Mouse (Mus musculus) frontal cortex, postnatal 14 days (tissue): ENCODE results near the gene Rab6a.

Experiments
- DNase-seq, 2 experiments: peaks; one replicate each; pipeline ENCODE4 v3.0.0; 2022; ENCODE audit warnings: low spot score in 2 of 2

Gene Rab6a

DNA sequence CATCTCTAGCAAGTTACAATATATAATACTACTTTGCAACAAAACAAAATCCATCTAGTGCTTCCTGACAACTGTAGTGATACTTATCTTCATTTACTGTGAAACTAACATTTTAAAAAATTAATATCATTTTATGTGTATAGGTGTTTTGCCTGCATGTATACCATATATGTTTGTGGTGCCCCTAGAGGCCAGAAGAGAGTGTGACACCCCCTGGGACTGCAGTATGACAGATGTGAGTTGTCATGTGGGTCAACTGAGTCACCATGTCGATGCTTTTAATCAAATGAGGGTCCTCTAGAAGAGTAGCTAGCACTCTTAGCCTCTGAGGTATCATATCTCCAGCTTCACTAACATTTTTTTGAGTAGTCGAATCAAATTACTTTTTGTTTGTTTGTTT, 15.1 kb downstream of the Rab6a start:
- DNase-seq = no peak

DNA sequence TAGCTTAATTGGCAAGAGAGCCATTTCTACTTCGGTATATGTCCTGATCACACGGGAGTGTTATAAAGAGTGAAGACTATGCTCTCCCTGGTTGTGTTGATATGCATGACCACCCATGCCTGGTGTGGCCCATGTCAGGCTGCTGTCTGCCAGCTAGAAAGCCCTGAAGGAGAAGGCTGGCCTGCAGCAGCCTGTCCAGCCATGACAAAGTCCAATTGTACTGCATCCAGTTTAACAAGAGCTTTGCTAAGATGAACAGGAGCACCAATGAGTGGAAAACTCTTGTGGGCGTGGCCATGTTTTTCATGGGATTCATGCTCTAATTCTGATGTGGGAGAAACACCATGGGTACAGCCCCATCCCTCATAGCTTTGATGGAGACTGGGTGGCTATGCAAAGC, 17.3 kb downstream of the Rab6a start:
- no peak for DNase-seq

DNA sequence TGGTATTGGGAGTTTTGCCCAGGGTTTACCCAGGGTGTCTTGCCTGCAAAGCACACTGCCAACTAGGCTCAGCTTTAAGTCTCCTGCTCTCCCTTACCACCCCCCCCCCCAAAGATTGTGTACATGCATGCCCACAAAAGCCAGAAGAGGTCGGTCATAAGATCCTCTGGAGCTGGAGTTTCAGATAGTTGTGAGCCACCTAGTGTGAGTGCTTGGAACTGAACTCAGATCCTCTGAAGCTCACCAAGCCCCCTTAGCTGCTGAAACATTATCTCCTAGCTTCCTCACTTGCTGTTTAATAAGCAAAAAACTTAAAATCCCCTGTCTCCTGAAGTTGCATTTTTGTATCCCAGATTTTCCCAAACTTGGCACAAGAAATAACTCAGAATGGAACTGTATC, 30.4 kb downstream of the Rab6a start:
- no peak for DNase-seq

DNA sequence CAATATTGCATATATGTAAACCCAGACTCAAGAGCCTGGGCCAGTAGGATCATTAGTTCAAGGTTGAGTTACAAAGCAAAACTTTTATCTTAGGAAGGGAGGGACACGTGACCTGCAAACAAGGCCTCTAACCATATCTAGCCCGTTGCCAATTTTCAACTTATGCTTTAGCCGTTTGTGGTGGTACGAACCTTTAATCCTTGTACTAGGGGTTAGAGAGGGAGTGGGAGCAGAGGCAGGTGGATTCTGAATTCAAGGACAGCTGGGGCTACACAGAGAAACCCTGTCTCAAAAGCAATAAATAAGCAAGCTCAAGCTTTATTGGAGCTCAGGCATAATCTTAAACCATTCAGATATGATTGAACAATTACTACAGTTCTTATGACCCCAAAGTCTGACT, 35.2 kb downstream of the Rab6a start:
- DNase-seq = no peak

DNA sequence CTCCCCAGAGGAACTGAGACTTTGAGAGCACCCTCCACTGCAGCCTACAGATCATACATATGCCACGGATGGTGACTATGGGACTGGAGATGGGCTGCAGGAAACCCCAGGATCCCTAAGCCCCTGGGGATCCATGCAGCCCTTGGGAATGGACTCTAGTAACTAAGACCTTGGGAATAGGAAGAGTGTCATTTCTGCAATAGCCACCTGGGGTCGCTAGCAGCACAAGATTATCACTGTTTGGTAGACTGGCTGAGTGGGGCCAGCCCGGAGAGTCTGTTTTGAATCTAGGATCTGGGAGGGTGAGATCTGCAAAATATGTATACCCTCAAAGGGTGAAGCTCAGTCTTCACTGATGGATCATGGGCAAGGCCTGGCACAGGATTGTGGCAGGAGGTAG, 37.9 kb downstream of the Rab6a start:
- DNase-seq = peak; percentile 64 to 75

DNA sequence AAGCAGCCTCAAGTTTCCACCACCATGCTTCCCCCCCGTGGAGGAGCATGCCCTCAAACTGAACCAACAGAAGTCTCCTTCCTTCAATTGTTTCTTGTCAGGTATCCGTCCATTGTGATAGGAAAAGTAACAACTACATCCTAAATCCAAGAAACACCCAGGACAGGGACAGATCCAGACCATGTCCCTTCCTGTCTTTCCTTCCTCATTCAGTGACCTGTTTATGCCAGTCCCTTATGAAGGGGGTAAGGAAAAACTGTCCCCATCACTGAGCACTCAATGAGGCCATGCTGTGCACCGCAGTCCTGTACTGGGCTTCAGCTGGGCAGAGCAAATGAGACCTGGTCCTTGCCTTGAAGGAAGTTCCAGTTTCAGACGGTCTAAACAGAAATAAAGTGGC, 41.9 kb downstream of the Rab6a start:
- DNase-seq = no peak

DNA sequence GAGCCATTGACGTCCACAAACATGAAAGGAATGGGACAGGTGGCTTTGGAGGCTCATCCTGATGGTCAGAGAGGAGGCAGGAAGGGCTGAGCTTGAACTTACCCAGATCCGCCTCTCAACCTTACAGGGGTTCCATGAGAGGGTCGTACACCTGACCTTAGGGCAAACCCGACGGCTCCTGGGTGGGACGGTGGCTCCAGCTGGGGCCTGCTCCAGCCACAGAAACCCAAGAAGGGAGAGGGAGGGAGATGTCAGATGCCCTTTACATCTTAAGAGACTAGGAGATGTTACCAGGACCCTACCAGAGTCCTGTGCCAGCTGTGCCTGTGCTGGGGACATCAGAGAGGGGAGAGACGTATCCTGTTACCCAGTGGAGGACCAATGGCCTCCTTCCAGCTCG, 42.6 kb downstream of the Rab6a start:
- DNase-seq = no peak

DNA sequence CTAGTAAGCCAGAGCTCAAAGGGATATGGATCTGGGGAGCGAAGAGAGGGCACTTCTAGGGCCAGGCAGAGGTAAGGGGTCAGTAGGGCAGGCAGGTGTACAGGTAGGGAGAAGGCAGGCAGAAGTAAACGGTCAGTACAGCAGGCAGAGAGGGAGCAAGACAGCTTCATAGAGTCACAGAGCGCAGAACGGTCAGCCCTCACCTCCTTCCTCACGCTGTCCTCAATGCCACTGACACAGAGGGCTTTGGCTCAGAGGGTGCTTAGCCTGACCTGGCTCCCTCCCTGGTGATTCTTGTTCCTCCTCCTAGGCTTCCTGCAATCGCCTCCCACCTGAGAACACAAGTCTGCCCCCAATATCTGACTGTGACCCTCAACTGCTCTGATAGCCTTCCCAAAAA, 43.2 kb downstream of the Rab6a start:
- no peak for DNase-seq

DNA sequence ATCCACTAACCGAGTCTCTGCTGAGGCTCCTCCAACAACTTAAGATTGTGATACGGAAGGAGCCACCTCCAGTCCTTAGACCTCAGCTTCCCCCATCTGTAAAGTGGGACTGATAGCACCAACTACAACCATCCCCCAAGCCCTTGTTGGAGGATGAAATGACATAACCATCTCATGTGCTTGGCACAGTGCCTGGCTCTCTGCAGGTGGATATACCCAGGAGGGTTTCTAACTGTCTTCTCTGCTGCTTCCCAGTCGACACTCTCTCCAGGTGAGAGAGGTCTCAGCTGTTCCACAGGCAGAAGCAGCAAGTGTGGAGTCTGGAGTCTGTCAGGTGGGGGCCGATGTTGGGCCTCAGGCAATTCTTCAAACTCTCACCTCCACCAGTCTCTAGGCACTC, 43.8 kb downstream of the Rab6a start:
- DNase-seq = no peak

DNA sequence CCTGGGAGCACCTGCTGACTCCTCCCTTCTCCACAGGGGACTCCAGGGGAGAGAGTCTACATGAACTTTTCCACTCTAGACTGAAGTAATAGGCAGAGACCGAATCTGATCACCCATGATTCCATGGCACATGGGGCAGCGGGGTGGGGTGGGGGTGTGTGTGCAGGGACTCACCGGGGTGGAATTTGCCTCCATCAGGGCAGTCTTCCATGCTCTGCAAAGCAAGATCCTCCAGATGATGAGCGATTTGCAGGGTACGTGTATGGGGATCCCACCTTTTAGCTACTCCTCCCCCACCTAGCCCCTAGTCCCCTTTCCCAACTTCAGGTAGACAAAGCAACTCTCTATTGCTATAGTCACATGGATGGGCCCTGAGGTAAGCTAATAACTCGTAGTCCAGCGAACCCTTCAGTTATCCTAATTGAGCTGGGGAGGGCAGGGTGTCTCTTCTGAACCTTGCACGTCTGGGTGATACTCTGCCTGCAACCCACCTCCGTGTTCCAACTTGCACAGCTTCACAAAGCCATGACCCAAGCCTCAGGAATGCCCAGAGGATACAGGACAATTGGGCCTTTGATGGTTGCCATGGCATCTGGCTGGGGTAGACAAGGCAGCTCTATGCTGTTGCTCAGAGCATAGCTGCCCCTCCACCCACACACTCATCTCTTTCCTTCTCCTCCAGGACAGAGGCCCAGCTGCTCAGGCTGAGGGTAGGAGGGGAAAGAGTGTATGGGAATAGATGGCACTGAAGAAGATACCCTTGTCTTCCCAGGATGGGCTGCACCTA, 46.5 kb downstream of the Rab6a start:
- peak in 1 of 2 experiments; percentile 62 for DNase-seq

DNA sequence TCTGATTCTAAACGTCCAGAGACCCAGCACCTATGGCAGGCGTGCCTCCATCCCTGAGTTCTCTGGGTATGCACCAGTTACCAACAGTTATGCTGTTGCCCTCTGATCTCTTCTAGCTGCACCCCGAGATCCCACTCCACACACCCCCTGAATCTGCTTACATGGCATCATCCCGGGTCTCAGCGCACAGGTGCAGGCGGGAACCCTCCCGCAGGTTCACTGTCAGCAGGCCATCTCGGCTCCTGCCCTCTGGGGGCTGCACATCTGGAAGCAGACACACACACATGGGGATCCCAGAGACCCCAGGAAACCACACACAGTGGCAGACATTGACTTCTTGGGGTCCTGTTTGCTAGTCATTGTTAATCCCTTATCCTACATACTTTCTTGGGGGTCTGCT, 47.2 kb downstream of the Rab6a start:
- DNase-seq = no peak

DNA sequence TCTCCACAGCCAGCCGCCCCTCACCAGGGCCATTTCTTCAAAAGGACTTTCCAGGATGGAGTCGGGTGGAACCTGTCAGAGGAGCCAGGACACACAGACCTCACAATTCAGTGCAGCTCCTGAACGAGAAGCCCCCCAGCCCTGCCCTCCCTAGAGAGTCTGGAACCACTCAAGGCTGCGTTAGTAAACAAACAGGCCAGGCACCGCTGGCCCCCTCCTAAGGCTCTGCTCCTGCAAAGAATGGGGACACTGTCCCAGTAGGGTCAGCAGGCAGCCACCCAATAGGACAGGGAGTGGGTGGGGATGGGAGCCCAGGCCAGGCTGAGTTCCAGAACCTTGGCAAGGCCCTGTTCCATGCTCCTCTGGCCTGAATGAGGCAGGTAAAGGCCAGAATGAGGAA, 49.5 kb downstream of the Rab6a start:
- DNase-seq = no peak

DNA sequence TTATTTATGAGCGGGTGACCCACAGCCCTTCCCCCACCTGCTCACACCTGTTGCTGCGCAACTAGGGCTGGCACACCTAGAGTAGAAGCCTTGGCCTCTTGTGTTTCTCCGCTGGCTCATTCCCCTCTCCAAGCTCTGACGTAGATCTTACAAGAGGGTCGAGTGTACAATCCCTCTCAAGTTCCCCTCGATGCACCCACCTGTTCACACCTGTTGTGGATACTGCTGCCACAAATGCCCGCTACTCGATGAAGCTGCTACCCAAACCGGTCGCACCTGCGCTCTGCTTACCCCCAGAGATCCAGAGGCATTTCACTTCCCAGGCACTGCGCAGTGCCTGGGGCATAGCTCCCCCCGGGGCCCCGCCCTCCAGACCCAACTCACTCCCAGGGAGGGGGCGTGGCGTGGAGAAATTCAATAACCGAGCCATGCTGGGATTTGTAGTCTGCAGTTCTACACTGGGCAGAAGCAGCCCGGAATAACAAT, 50.9 kb downstream of the Rab6a start:
- no peak for DNase-seq

DNA sequence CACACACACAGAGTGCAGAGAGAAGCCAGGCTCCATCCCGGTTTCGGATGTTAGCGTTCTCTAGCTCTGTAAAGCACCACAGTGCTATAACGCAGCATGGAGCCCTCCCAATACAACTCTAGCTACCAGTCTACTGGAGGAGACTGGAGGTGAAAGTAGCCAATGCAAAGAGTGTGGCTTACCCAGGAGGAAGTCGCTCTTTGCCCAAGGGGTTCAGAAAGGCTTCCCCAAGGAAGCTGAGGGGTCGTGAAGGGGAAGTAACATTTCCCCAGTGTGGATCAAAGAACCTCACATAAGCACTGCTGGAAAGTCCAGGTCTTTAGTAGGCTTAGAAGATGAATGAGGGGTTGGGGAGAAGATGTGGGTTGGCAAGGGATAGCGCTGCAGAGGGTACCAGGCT, 54.1 kb downstream of the Rab6a start:
- DNase-seq = no peak

DNA sequence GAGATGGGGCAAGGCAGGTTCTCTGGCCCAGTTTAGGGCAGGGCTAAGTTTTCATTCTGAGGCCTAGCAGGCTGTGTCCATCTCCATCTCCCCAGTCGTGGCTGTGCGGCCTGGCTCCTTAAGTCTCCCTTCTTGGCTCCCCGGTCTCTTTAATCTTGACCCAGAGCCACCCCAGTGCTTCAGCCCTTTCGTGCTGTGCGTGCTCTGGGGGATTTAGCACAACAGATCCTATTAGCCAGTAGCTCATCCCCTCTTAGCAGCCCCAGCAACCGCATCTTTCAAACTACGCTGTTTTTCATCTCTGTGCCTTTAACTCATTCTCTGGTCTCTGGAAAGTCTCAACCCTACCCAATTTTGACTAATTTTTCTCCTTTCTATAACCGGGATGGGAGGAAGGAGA, 55.0 kb downstream of the Rab6a start, which contains the start of gene Plekhb1:
Gene Plekhb1 (minus strand): TSS at position 184 of the 400 bp plus-strand sequence.
- DNase-seq = no peak

DNA sequence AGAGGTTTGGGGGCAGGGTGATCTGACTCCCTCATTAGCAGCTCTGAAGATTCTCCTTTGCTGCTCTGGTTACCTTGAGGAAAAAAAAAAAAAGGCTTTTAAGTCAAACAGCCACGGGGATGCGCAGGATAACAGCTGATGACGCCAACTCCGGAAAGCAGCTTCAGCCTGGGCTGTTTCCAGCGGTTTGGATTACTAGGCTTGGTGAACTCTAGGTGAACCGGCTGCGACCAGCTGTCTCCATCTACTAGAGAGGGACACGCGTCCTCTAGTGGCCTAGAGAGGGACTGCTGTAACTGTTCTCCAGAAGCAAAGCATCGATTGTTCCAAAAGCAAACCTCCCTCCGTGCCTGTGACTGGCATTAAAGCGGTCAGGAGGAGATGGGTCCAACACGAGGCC, 56.0 kb downstream of the Rab6a start:
- peak; percentile 86 to 87 for DNase-seq

DNA sequence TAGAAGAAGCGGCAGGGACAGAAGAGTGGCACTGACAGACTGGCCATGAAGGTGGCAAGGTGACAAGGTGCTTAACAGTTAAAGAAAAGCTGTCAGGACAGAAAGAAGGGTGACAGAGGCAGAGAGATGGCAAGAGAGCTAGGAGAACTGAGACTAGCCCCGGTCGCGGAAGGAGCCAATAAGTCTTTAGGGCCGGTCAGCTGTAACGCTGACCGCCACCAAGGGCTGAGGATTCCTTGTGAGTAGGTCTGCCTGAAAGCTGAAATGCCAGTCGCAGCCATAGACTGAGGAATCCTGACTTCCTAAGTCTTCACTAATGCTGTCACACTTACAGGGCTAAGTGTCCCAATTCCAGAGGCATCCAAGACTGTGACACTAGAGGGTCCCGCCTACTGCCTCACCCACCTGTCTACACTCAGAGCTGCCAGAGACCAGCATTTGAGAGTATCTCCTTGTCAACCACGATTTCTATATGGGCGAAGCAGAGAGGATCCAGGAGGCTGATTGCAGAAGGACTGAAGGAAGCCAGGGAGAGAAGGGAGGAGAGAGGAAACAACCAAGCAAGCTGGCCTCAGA, 56.6 kb downstream of the Rab6a start:
- DNase-seq = no peak

DNA sequence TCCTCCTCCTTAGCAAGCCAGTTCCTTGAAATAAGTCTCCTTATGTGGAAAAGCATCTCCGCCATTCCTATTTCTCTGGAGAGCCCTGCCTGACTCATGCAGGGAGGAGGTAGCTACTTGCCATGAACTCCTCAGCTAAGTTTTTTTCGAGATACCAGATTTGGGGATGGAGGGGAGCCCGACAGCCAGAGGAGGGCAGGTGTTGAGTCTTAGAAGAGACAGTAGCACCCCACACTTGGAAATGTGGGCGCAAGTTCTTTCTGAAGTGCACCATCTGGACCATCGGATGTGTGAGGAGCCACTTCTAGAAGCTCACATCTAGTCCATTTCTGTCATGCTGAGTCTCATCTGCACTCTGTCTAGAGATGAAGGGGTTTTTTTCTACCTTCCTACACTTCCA, 63.4 kb downstream of the Rab6a start:
- DNase-seq = peak in 1 of 2 experiments; percentile 47

DNA sequence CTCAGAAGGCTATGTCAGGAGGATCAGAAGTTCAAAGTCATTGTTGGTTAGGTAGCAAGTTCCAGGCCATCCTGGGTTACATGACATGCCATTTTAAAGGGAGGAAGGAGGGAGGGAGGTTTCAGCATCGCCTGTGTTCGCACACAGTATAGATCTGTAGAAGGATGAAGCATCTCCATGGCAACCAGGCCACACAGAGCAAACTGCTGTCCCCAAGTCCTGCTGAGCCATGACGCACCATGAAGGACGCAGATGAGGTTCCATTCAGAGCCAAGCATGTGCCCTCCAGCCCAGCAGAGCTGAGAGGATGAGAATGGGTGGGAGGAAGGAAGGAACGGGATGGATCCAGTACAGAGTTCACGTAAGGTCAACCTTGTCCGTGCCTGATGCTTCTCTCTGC, 66.2 kb downstream of the Rab6a start:
- no peak for DNase-seq

DNA sequence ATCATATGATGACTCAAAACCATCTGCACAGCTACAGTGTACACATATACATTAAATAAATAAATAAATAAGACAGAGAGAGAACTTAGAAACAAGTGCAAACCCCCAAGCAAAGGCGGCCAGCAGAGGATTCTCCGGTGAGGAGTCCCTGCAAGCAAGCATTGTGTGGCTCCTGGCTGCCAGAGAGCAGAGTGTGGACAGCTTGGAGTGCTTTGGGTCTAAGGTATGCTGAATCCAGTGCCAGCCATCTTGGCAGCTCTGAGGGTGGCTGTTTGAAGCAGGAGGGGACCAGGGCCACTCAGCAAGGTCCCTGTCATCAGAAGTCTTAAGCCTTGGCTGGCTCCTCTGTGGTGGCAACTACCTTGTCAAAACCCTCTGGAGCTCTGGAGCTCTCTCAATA, 67.7 kb downstream of the Rab6a start:
- DNase-seq = no peak

DNA sequence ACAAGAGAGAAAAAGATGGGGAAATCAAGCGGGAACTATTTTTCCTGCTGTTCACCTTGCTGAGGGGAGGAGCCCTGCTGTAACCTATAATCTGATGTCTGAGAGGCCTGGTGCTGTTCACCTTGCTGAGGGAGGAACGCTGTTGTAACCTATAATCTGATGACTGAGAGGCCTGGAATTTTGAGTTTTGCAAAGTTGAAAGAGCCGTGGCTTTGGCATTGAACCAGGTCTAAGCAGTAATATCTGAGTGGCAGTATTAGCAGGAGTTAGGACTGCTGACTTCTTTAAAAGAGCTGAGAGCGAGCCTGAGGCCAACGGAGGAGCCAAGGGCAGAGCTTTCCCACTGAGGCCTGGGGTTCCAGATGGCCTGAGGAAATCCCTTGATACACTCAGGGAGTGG, 70.8 kb downstream of the Rab6a start:
- no peak for DNase-seq

DNA sequence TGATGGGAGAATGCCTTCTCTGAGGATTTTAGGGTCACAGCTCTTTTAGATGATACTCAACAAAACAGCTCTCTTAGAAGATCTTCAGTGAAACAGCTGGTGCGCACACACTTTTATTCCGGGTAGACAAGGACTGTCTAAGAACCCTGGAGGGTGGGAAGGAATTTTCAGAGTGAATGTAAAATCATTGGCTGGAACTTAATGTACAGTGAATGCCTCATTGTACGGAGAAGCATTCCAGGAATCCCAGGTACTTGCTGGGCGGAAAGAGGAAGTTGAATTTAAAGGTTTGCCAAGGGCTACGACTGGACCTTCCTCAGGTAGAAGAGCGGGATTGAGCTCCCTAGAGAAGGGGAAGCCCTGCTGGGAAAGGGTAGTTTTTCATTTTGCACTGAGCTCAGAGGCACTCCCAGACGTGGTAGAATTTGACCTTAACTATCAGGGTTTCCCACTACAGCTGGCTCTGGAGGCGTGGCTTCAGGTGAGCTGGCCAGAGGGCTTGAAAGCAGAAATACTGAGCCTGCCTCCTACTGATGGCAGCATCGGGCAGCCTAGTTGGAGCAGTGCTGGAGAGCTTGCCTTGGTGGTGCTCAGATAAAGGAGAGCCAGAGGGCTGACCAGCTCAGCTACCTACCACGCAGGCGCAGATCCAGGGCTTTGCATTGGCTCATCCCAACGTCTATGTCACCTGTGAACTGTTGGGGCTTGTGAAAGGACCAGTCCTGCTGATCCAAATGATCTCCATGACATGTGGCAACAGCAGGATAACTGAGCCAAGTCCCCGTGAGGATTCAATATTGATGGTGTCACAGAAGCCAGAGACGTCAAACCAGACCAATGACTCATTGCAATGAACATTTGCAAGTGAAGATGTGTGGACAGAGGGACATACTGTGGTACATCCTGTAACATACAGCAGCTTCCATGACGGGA, 72.0 kb downstream of the Rab6a start:
- DNase-seq = no peak
